Mouse (Mus musculus) CH12.LX (cell line): ENCODE results near the gene Gna14. TPM values are rescaled to one million over a fixed set of nuclear protein-coding genes. Genes with fewer than 3 reads are reported as not detected.

Experiments used
- DNase-seq: peaks from one replicate; pipeline ENCODE4 v3.0.0-alpha.2; 2013; ENCODE audit errors: extremely low read depth
- H3K27ac ChIP-seq: 2 replicates; pipeline ENCODE4 v1.5.1; 2012; ENCODE audit warnings: low read depth, mild to moderate bottlenecking, control low read depth, moderate library complexity; ENCODE audit not compliant: insufficient read depth
- H3K27me3 ChIP-seq: replicated peaks from 2 replicates; pipeline ENCODE3; 2012; ENCODE audit warnings: inconsistent platforms
- H3K36me3 ChIP-seq, 2 experiments: replicated peaks in 1 of 2; 2 replicates each; pipeline versions ENCODE3 to v1.6.1; 2012; ENCODE audit warnings: inconsistent platforms in 1 of 2, low read length in 1 of 2, mild to moderate bottlenecking in 1 of 2, mixed read lengths in 1 of 2, moderate library complexity in 1 of 2; ENCODE audit not compliant: control insufficient read depth in 1 of 2, insufficient read depth in 1 of 2
- H3K4me1 ChIP-seq, 2 experiments: 2 replicates each; pipeline ENCODE4 v1.6.1; 2012; ENCODE audit warnings: inconsistent platforms in 1 of 2, moderate library complexity in 1 of 2; ENCODE audit not compliant: insufficient read depth in 2 of 2, control insufficient read depth in 1 of 2
- H3K4me2 ChIP-seq: 2 replicates; pipeline ENCODE4 v1.6.1; 2012; ENCODE audit warnings: low read depth, mild to moderate bottlenecking, control low read depth; ENCODE audit not compliant: poor library complexity, insufficient read depth, severe bottlenecking
- H3K4me3 ChIP-seq, 3 experiments: fragments of 150-350 bp in 1 of 3; sonication (generic) in 1 of 3; replicated peaks in 1 of 3; 2 replicates each; pipeline versions ENCODE3 to v1.5.1; 2011 to 2012; ENCODE audit warnings: low read depth in 2 of 3, low read length in 2 of 3, mild to moderate bottlenecking in 2 of 3, moderate library complexity in 2 of 3, control low read depth in 1 of 3, improper control_type of control experiment in 1 of 3, inconsistent platforms in 1 of 3, mixed read lengths in 1 of 3; ENCODE audit not compliant: poor library complexity in 1 of 3
- H3K79me2 ChIP-seq: replicated peaks from 2 replicates; pipeline ENCODE4 v1.6.1; 2012; ENCODE audit warnings: mild to moderate bottlenecking, moderate library complexity; ENCODE audit not compliant: control insufficient read depth, poor library complexity, insufficient read depth, severe bottlenecking; ENCODE audit errors: extremely low read depth
- H3K9ac ChIP-seq: 2 replicates; pipeline ENCODE4 v1.6.1; 2012; ENCODE audit warnings: low read depth, mild to moderate bottlenecking, control low read depth, moderate library complexity; ENCODE audit not compliant: insufficient read depth
- H3K9me3 ChIP-seq: replicated peaks from 2 replicates; pipeline ENCODE3; 2012; ENCODE audit warnings: low read length, inconsistent platforms, mixed read lengths
- BHLHE40 ChIP-seq: IDR thresholded peaks from 2 replicates; pipeline ENCODE4 v1.6.1; 2011; ENCODE audit warnings: mild to moderate bottlenecking, low read depth, low read length, improper control_type of control experiment
- CHD2 ChIP-seq: IDR thresholded peaks from 2 replicates; pipeline ENCODE4 v1.6.1; 2011; ENCODE audit warnings: low read length, improper control_type of control experiment
- CTCF ChIP-seq, 2 experiments: IDR thresholded peaks in 1 of 2; conservative IDR thresholded peaks in 1 of 2; 2 replicates each; pipeline ENCODE4 v1.5.1; 2011 to 2012; ENCODE audit warnings: low read depth in 2 of 2, low read length in 2 of 2, improper control_type of control experiment in 1 of 2, inconsistent platforms in 1 of 2, mild to moderate bottlenecking in 1 of 2, moderate library complexity in 1 of 2
- ELF1 ChIP-seq: IDR thresholded peaks from 2 replicates; pipeline ENCODE4 v1.6.1; 2014; ENCODE audit warnings: low read depth, mild to moderate bottlenecking, inconsistent platforms, low read length, improper control_type of control experiment
- ETS1 ChIP-seq: conservative IDR thresholded peaks from 2 replicates; pipeline ENCODE4 v1.6.1; 2012; ENCODE audit warnings: low read depth, mild to moderate bottlenecking, inconsistent platforms, low read length, improper control_type of control experiment, moderate library complexity
- IRF4 ChIP-seq: IDR thresholded peaks from 2 replicates; pipeline ENCODE4 v1.6.1; 2014; ENCODE audit warnings: low read depth, mild to moderate bottlenecking, inconsistent platforms, low read length, improper control_type of control experiment
- KAT2A ChIP-seq: IDR thresholded peaks from 2 replicates; pipeline ENCODE4 v1.6.1; 2012; ENCODE audit warnings: low read length, improper control_type of control experiment, inconsistent platforms; ENCODE audit not compliant: insufficient replicate concordance
- MAFK ChIP-seq: IDR thresholded peaks from 2 replicates; pipeline ENCODE4 v1.6.1; 2011; ENCODE audit warnings: low read length, improper control_type of control experiment; ENCODE audit not compliant: insufficient replicate concordance
- MAX ChIP-seq: IDR thresholded peaks from 2 replicates; pipeline ENCODE4 v1.6.1; 2011; ENCODE audit warnings: low read length, improper control_type of control experiment
- MXI1 ChIP-seq: IDR thresholded peaks from 2 replicates; pipeline ENCODE4 v1.6.1; 2011; ENCODE audit warnings: mild to moderate bottlenecking, low read depth, low read length, improper control_type of control experiment
- MYC ChIP-seq: IDR thresholded peaks from 2 replicates; pipeline ENCODE4 v1.6.1; 2011; ENCODE audit warnings: low read depth, mild to moderate bottlenecking, improper control_type of control experiment, low read length
- NRF1 ChIP-seq: IDR thresholded peaks from 2 replicates; pipeline ENCODE4 v1.6.1; 2014; ENCODE audit warnings: low read depth, mild to moderate bottlenecking, inconsistent platforms, low read length, improper control_type of control experiment, moderate library complexity
- PAX5 ChIP-seq: IDR thresholded peaks from 2 replicates; pipeline ENCODE4 v1.6.1; 2012; ENCODE audit warnings: low read length, inconsistent platforms, mixed read lengths
- POLR2AphosphoS2 ChIP-seq: IDR thresholded peaks from 2 replicates; pipeline ENCODE4 v1.6.1; 2011; ENCODE audit warnings: low read depth, low read length, improper control_type of control experiment
- RAD21 ChIP-seq: IDR thresholded peaks from 2 replicates; pipeline ENCODE4 v1.6.1; 2011; ENCODE audit warnings: low read depth, mild to moderate bottlenecking, low read length, improper control_type of control experiment, moderate library complexity
- TCF12 ChIP-seq: IDR thresholded peaks from 2 replicates; pipeline ENCODE4 v1.6.1; 2014; ENCODE audit warnings: low read depth, mild to moderate bottlenecking, inconsistent platforms, low read length, improper control_type of control experiment
- UBTF ChIP-seq: IDR thresholded peaks from 2 replicates; pipeline ENCODE4 v1.6.1; 2012; ENCODE audit warnings: low read depth, mild to moderate bottlenecking, inconsistent platforms, low read length, improper control_type of control experiment, moderate library complexity
- USF2 ChIP-seq: conservative IDR thresholded peaks from 2 replicates; pipeline ENCODE4 v1.6.1; 2011; ENCODE audit warnings: low read depth, low read length, improper control_type of control experiment
- ZC3H11A ChIP-seq: IDR thresholded peaks from 2 replicates; pipeline ENCODE4 v1.6.1; 2012; ENCODE audit warnings: low read depth, mild to moderate bottlenecking, inconsistent platforms, low read length, improper control_type of control experiment
- ZKSCAN1 ChIP-seq: IDR thresholded peaks from 2 replicates; pipeline ENCODE4 v1.6.1; 2012; ENCODE audit warnings: low read depth, inconsistent platforms, low read length, improper control_type of control experiment, borderline replicate concordance
- ZMIZ1 ChIP-seq: IDR thresholded peaks from 2 replicates; pipeline ENCODE4 v1.6.1; 2012; ENCODE audit warnings: low read depth, mild to moderate bottlenecking, inconsistent platforms, low read length, improper control_type of control experiment
- dilution Hi-C: fragments of 300-500 bp; cut with MboI; formaldehyde crosslinking; loops from 2 replicates; pipeline ENCODE4 v1.14.3; 2020; ENCODE audit warnings: low sequenced_read_pairs; ENCODE audit not compliant: extremely low pct_unique_long_range_greater_than_20kb, extremely low pct_ligation_motif_present
- in situ Hi-C: fragments of 300-500 bp; cut with MboI; formaldehyde crosslinking; loops from 3 replicates; pipeline ENCODE4 v1.14.3; 2019; ENCODE audit warnings: low sequenced_read_pairs, low pct_ligation_motif_present, low pct_unique_long_range_greater_than_20kb, mixed read lengths
- polyA plus RNA-seq: library from polyadenylated mRNA; unstranded; fragments of >175 nt; gene quantifications from 2 replicates; pipeline ENCODE4 v1.2.1, GENCODE M21; 2012; ENCODE audit warnings: low read depth; ENCODE audit not compliant: insufficient read length
- total RNA-seq, 2 experiments: library from RNA; depleted of rRNA; stranded (reverse); fragments of 300-350 nt in 1 of 2; fragments of >200 nt in 1 of 2; gene quantifications; 2 replicates each; pipeline ENCODE4 v1.2.3; 2012 to 2014

Gene Gna14
- total and polyA plus RNA-seq, 3 experiments = 0.08 TPM; not detected in 2

- no peaks in the 10 kb centered on the region for H3K36me3 ChIP-seq
- no peak overlapping the region for H3K9ac ChIP-seq
- no peak for DNase-seq
- no peaks in the 10 kb centered on the region for H3K27me3 ChIP-seq
- no peaks in the 10 kb centered on the region for H3K4me1 ChIP-seq
- no peak overlapping the region for H3K4me2 ChIP-seq
- TF ChIP-seq CHD2 (no peak), ZMIZ1 (no peak), MYC (no peak), POLR2AphosphoS2 (no peak), UBTF (no peak), TCF12 (no peak), ZC3H11A (no peak), MXI1 (no peak), ZKSCAN1 (no peak), CTCF (conservative IDR thresholded peaks at IDR 0.05 in 1 of 2, IDR thresholded peaks at IDR 0.05 in 1 of 2; ENCODE audit: low read depth in 2 of 2, low read length in 2 of 2) (no peak), RAD21 (no peak), NRF1 (no peak), MAFK (no peak), ETS1 (no peak), USF2 (no peak), PAX5 (no peak), MAX (no peak), IRF4 (no peak), BHLHE40 (no peak), KAT2A (no peak)
- TF ChIP-seq, all 38 proteins: peak for 0
- in situ Hi-C loops = loop anchor here (25.0 kb wide), 1 partner anchor 164 kb away; no protein-coding TSS in a partner anchor
- Histone ChIP-seq H3K4me3 (no peak overlapping the region), H3K9me3 (no peaks in the 10 kb centered on the region), H3K27ac (no peak overlapping the region), H3K79me2 (no peaks in the 10 kb centered on the region)
- dilution Hi-C loops = no loop called here
Measured at GRCm38 (mm10) chr19:16526302-16526880, 90.8 kb downstream of the Gna14 start.

GRCm38 (mm10) chr19:16527031-16527430, 91.5 kb downstream of the Gna14 start:
- TF ChIP-seq PAX5 (no peak), USF2 (no peak), TCF12 (no peak), ZC3H11A (no peak), ELF1 (no peak), POLR2AphosphoS2 (no peak)
- H3K79me2 ChIP-seq = no peaks in the 10 kb centered on the region
- DNase-seq = no peak
- in situ Hi-C loops (loop anchor here (25.0 kb wide), 1 partner anchor 165 kb away; no protein-coding TSS in a partner anchor), dilution Hi-C loops (no loop called here)
- no peak overlapping the region for H3K9ac ChIP-seq
- no peak overlapping the region for H3K27ac ChIP-seq
- no peaks in the 10 kb centered on the region for H3K36me3 ChIP-seq
- H3K27me3 ChIP-seq = no peaks in the 10 kb centered on the region
- no peak overlapping the region for H3K4me2 ChIP-seq
- H3K4me1 ChIP-seq = no peaks in the 10 kb centered on the region
- H3K4me3 ChIP-seq = no peak overlapping the region
- no peaks in the 10 kb centered on the region for H3K9me3 ChIP-seq
